Mouse (Mus musculus): Measurements from ENCODE around the gene Cd59b. TPM values are rescaled to one million over a fixed set of nuclear protein-coding genes. Genes with fewer than 3 reads are reported as not detected.
"Not testable (repeated sequence)": the region's sequence is repeated elsewhere in the genome, so short reads cannot be mapped to it uniquely, and the experiment has no call there.

The Cd59b gene
- total RNA-seq, 2 experiments from 2014 or later, result 0.51 TPM; not detected in 1

DNA sequence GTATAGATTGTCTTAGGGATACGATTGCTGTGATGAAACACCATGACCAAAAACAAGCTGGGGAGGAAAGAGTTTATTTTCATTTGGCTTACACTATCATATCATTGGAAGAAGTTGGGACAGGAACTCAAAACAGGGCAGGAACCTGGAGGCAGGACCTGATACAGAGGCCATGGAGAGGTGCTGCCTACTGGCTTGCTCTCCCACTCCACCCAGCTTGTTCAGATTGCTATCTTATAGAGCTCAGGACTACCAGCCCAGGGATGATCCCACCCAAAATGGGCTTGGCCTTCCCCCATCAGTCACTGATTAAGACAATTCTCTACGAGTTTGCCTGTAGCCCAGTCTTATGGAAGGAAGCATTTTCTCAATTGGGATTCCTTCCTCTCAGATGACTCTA, 5.5 kb upstream of the Cd59b start:
- no peak for DNase-seq (ENCODE audit: low spot score in 2 of 2)

DNA sequence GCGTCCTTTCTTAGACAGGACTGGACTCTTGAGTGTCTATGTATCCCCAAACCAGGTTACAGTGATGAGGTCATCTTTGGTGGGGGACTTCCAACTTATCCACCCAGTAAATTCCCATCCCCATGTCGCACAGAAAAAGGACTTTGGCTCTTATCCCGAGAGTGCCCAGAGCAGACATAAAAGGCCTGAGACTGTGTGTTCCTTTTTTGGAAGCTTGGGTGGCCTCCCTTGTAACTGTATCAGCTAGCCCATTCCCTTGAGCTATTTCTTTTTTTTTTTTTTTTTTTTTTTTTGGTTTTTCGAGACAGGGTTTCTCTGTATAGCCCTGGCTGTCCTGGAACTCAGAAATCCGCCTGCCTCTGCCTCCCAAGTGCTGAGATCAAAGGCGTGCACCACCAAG, 4.1 kb upstream of the Cd59b start, which contains the start of gene Gm10912:
Gene Gm10912 (plus strand): TSS at position 301 of the 400 bp plus-strand sequence.
- not testable (repeated sequence) for DNase-seq (ENCODE audit: low spot score in 2 of 2)

DNA sequence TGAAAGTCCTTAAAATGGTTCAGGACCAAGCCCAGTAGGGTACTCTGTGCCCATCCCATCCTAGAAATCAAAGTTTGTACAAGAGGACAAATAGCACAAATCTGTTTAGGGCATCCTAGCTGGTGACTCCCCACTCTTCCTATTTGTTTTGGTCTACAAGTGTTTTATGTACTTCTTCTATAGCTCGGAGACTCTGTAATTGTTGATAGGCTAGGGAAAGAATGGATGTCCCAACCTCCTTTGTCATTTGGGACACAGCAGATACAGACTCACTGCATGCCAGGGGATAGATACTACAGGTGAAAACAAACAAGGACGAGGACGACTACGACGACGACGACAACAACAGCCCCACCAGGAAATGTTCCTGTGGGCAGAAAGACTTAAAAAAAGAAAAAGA, 1.2 kb upstream of the Cd59b start, which contains the start of gene Gm10799:
Gene Gm10799 (minus strand): TSS at position 101 of the 400 bp plus-strand sequence.
- not testable (repeated sequence) for DNase-seq (ENCODE audit: low spot score in 2 of 2)

DNA sequence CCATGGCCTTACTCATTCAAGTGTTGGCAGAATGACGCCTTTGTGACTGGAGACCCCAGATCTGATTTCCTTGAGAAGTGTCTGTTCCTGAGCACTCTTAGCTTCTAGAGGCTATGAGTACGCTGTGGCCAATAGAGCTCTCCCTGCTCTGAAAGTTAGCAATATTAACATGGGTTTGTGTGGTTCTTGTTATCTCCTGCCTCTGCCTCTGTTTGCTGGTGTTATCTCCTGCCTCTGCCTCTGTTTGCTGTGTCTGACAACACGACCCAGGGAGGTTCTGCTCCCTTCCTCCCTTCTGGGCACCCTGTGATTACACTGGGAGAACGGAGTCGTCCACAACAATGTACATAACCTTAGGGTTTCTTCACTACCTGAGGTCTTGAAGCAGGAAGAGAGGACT, 8.6 kb downstream of the Cd59b start:
- DNase-seq (ENCODE audit: low spot score in 2 of 2), result not testable (repeated sequence)

DNA sequence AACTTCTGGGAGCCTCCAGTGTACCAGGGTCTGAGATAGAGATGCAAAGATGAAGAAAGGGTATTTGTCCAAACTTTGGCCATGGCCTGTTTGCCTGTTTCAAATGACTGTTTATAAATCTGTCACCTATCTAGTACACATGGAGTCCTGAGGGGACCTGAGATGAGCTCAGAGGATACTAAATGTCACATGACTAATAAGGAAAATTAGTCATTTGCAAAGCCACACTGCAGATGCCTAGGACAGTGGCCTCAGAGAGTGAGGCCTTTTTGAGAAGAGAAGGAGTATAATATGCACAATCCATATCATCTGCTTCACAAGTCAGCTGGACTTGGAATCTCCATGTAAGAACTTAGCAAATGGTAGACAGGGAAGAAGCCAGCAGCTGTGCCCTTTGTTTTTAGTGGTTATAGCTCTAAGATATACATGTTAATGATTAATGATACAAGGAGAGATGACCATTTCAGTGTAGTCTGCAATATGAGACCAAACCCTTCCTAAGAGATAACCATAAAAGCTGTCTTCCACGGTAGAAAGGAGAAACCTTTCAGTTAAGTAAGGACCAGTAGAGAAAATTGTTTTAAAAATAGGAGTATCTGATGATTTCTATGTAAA, 11.9 kb downstream of the Cd59b start:
- not testable (repeated sequence) for DNase-seq (ENCODE audit: low spot score in 2 of 2)

DNA sequence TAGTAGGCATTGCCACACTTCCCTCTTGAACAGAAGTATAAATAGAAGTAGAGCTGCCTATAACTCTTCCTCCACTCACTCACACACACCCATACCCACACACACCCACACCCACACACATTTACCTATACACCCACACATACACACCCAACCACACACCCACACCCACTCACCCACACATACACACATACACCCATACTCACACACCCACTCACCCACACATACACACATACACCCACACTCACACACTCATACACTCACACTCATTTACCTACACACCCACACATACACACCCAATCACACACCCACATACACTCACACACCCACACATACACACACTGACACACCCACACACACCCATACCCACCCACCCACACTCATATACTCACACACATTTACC, 12.8 kb downstream of the Cd59b start:
- DNase-seq (ENCODE audit: low spot score in 2 of 2), result no peak

DNA sequence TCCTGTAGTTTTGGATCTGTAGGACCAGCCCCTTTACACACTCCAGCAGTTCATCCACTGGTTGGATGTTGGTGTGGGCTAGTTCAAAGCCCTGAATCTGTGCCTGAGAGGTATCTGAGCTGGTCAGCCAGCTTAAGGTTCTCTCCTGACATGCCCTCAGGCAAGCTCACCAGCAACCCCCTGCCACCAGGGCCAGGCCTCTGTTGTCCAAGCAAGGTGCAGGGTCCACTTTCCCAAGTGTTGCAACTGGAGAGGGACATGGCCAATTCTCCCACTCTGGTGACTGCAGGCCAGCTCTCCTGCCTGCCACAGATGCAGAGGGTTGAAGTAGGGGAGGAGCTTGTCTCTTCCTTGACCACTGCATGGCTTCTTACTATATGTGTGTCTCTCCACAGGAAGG, 14.4 kb downstream of the Cd59b start:
- DNase-seq (ENCODE audit: low spot score in 2 of 2), result not testable (repeated sequence)

DNA sequence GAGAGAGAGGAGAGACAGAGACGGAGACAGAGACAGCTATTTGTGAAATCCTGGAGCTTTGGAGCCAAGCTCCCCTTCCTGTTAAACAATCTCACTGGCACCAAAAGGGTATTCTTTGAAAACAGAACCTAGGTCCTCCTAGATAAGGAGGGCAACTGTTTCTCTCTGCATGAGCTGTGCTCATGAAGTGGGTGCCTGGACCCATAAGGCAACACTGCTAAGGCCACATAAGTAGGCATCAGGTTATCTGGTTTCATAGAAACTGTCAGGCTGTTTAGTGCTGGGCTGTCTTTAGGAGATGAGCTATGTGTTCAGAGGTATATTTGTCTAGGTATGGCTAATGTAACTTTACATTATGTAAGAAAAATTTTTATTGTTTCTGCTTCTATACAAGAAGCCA, 17.9 kb downstream of the Cd59b start:
- DNase-seq (ENCODE audit: low spot score in 2 of 2), result not testable (repeated sequence)

DNA sequence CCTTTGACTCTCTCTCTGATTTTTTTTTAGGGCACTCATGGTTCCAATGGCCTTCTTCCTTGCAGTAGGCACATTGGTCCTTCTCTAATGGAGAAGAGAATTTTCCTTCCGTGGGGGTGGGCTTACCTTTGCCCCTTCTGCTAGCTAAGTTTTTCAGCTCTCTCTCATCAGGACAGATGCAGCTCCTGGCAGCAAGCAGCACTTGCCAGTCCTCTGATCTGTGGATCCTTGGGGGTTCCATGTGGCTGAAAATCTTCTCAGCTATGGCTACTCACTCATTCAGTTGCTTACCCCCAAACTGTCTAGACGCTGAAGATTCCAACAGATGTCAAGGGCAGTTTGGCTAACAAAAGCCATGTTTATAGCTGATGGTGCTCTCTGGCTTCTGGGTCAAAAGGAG, 23.7 kb downstream of the Cd59b start:
- no peak for DNase-seq (ENCODE audit: low spot score in 2 of 2)

DNA sequence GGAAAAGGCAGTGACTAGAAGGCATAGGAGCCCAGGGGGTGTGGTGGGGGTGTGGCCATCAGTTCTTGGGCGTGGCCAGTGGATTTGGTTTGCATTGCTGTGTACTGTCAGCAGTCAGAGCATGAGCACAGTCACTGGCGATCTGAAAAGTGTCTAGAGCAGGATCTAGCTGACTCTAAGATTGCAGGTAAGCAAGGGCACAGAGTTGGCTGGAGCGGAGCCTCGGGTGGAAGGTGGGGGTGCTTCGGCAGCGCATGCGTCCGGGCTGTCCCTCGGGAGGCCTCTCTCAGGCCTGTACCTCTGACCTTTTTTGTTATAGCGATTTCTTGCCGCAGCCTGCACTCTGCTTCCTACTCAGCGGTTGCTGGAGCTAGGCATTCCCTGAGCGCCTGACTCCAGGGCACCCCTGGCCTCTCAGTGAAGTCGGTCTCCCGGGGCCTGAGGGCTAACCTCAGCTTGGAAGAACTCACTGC, 26.1 kb downstream of the Cd59b start, which contains the start of gene Cd59a:
Gene Cd59a (plus strand): TSS at position 61 of the 473 bp plus-strand sequence.
- peak; percentile 33 to 46 for DNase-seq (ENCODE audit: low spot score in 2 of 2)

DNA sequence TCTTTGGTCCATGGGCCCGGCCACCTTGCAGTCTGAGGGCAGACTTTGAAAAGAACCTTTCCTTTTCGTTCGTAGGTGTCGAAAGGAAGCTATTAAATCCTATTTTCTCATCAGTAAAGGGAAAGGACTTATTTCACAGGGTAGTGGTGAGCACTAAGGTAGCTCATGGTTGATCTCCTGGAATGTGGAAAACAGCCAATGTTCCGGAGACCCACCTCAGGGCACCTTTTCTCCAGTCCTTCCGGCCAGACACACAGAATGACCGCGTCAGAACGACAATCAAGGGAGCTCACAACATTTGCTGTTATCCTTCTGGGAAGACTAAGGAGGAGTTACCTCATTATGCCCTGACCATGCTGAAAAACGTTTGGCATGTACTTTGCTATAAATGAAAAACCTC, 26.6 kb downstream of the Cd59b start:
- DNase-seq (ENCODE audit: low spot score in 2 of 2), result no peak

DNA sequence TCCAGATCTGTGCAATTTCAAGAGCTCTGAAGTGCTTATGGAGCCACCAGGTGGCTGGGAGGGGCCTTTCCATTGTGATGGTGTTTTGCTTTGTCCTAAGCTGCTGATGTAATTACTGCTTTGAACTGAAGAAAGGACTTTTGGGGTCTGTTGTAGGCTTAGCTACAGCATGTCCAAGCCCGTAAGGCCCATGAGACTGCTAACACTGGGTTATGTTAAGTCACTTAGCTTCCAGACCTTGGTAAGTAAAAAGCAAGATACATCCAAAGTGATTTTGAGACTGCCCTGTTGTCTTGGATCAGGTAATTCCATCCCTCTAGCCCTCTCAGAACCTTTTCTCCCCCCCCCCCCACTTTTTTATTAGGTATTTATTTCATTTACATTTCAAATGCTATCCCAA, 27.1 kb downstream of the Cd59b start:
- not testable (repeated sequence) for DNase-seq (ENCODE audit: low spot score in 2 of 2)

DNA sequence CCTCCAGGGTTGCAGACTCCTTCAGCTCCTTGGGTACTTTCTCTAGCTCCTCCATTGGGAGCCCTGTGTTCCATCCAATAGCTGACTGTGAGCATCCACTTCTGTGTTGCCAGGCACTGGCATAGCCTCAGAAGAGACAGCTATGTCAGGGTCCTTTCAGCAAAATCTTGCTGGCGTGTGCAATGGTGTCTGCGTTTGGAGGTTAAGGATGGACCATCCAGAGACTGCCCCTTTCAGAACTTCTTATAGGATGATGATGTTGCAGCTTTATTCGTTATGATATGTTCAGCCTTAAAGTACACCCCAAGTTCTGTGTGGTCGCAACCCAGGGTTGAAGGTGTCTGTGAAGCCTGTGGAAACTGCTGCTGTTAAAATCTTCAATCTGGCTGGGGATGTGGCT, 27.7 kb downstream of the Cd59b start:
- DNase-seq (ENCODE audit: low spot score in 2 of 2), result not testable (repeated sequence)

DNA sequence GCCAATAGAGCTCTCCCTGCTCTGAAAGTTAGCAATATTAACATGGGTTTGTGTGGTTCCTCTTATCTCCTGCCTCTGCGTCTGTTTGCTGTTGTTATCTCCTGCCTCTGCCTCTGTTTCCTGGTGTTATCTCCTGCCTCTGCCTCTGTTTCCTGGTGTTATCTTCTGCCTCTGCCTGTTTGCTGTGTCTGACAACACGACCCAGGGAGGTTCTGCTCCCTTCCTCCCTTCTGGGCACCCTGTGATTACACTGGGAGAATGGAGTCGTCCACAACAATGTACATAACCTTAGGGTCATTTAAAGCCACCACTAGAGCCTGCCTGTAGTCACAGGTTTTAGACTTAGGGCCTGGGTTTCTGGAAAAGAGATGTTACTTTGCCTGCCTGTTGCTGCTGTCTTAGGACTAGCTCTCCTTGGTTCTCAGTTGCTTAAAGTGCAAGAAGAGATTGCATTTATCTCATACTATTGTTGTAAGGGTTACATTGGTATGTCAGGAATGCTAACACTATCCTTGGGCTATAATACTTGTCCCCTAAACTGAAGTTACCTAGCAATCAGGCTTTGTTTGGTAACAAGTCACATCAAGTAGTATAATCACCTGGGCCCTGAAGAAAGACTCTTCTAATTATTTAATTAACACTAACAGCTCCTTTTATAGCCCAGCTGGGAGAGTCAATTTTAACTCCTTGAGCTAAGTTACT, 29.0 kb downstream of the Cd59b start:
- DNase-seq (ENCODE audit: low spot score in 2 of 2), result no peak

DNA sequence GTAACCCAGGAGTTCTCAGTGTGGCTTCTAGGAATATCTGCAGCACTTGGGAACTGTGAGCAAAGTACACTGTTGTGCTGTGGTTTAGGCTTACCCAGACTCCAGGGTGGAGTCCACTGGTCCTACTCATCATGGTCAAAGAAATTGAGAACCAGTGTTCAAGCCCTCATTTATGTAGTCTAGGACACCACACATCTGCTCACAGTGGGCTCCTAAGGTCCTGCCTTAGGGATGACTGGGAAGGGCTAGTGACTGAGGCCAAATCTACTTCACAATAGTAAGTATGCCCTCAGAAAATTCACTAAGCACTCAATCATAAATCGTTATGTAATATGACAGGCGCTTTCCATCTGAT, 29.6 kb downstream of the Cd59b start:
- DNase-seq (ENCODE audit: low spot score in 2 of 2), result no peak

DNA sequence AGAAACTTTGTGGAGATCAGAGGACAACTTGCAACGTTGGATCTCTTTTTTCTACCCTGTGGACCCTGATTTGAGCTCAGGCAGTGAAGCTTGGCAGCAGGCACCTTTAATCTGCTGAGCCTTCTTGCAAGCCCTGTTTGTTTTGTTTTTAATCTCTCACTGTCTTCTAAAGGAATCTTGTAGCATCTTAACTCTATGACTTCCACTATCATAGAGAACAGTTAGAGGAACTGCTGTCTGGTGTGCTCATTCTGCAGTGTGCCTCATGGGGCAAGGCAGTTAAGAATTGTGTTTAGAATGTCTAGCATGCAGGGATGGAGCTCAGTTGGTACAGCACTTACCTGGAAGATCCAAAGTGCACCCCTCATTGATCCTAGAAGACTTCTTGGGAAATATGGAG, 30.3 kb downstream of the Cd59b start:
- no peak for DNase-seq (ENCODE audit: low spot score in 2 of 2)

DNA sequence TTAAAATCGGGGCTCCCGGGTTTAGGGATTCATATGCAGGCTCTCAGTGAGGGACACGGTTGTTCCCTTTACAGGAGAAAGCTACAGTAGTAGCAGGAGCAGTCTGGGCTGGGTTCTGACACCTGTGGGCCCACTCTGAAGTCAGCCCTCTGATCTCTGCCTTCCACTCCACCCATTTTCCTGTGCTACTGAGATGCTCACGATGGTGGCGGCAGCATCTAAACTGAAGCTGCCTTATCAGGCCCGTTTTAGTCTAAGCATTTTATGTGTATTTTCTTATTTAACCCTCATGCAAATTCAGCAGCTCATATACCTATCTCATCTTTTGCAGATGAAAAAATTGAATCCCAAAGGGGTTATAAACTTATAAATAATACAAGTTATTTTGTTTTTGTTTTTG, 35.2 kb downstream of the Cd59b start:
- no peak for DNase-seq (ENCODE audit: low spot score in 2 of 2)

DNA sequence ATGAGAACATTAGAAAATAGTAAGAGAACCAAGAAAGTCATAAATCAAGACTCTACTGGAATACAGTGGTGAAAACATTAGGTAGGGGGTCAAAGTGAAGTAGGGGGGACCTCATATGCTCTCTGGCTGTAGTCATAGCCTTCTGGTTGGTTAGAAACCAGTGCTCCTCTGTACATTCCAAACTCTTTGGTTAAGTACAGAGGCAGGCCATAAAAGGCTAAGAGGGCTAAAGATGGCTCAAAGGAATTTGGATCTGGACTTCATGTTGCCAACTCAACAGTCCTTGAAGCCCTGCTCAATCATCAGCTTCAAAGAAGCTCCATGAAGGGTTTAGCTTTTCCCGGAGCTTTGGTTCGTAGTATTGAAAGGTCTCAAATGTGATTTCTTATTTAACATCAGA, 39.4 kb downstream of the Cd59b start:
- not testable (repeated sequence) for DNase-seq (ENCODE audit: low spot score in 2 of 2)

DNA sequence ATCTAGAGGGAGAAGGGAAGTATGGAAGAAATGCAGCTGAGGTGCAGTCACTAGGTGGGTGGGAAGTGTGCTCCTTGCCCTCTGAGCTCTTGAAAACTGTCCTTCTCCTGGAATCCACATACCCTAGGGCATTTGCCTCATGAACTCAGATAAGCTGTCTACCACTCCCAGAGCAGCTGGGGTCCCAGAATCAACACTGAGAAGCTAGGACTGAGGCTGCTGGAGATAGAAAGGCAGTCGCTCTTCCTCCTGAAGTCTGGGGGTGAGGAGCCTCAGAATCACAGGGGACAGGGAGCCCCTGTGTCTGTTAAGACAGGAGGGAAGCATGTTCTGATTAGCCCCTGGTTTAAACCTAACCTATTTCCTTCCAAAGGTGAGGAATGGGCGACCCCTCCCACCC, 39.9 kb downstream of the Cd59b start:
- no peak for DNase-seq (ENCODE audit: low spot score in 2 of 2)

DNA sequence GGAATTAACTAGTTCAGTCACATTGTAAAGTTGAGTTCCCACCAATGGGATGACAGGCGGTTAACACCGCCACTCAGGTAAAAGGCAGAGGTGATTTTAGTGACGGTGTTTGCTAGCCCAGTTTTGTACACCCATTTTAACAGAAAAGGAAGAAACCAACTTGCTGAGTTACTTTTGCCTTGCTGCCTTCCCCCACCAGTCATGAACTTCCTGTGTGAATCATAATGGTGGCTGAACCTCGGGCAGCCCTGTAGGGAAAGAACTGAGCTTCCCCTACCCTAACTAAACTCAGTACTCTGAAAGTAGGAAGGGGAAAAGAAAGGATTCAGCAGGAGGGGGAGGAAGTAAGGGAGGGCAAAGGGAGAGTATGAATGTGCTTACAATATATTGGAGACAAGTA, 40.4 kb downstream of the Cd59b start:
- no peak for DNase-seq (ENCODE audit: low spot score in 2 of 2)

DNA sequence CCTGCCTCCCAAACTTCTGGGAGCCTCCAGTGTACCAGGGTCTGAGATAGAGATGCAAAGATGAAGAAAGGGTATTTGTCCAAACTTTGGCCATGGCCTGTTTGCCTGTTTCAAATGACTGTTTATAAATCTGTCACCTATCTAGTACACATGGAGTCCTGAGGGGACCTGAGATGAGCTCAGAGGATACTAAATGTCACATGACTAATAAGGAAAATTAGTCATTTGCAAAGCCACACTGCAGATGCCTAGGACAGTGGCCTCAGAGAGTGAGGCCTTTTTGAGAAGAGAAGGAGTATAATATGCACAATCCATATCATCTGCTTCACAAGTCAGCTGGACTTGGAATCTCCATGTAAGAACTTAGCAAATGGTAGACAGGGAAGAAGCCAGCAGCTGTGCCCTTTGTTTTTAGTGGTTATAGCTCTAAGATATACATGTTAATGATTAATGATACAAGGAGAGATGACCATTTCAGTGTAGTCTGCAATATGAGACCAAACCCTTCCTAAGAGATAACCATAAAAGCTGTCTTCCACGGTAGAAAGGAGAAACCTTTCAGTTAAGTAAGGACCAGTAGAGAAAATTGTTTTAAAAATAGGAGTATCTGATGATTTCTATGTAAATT, 41.6 kb downstream of the Cd59b start:
- DNase-seq (ENCODE audit: low spot score in 2 of 2), result not testable (repeated sequence)

DNA sequence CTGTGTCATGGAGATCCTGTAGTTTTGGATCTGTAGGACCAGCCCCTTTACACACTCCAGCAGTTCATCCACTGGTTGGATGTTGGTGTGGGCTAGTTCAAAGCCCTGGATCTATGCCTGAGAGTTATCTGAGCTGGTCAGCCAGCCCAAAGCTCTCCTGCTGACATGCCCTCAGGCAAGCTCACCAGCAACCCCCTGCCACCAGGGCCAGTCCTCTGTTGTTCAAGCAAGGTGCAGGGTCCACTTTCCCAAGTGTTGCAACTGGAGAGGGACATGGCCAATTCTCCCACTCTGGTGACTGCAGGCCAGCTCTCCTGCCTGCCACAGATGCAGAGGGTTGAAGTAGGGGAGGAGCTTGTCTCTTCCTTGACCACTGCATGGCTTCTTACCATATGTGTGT, 43.9 kb downstream of the Cd59b start:
- not testable (repeated sequence) for DNase-seq (ENCODE audit: low spot score in 2 of 2)

Measured in layer of hippocampus, postnatal 10 days (tissue).